Mouse (Mus musculus): ENCODE measurements around the gene Pde12. TPM values are rescaled to one million over a fixed set of nuclear protein-coding genes. Genes with fewer than 3 reads are reported as not detected.
A peak's percentile ranks its signal among the peaks of the same experiment; 100 is the strongest.

Gene Pde12
- polyA plus RNA-seq, 1 experiment: 13.0 TPM

GRCm38 (mm10) chr14:26645989-26646650, 23.6 kb downstream of the Pde12 start:
- H3K27me3 ChIP-seq (ENCODE audit: control insufficient read depth, insufficient read depth, low read length): no peaks in the 10 kb centered on the region

GRCm38 (mm10) chr14:26643006-26643624, 26.6 kb downstream of the Pde12 start:
- Histone ChIP-seq H3K27me3 (ENCODE audit: control insufficient read depth, insufficient read depth, low read length) (no peaks in the 10 kb centered on the region), H3K4me3 (ENCODE audit: control insufficient read depth, insufficient read depth, low read length) (no peak overlapping the region), H3K27ac (ENCODE audit: control insufficient read depth, insufficient read depth, low read length) (no peak overlapping the region), H3K36me3 (ENCODE audit: control insufficient read depth, insufficient read depth, low read length) (peaks cover 12% of the 10 kb centered on the region), H3K4me1 (replicated peaks; ENCODE audit: control insufficient read depth, insufficient read depth, low read length) (no peaks in the 10 kb centered on the region; the same call in 1 of the 2 replicates)
- TF ChIP-seq CTCF (IDR thresholded peaks at IDR 0.05; ENCODE audit: borderline replicate concordance, control insufficient read depth, extremely low read depth, insufficient read depth, low read length, poor library complexity): no peak
- no peak for TF ChIP-seq POLR2A (IDR thresholded peaks at IDR 0.05; ENCODE audit: control insufficient read depth, extremely low read depth, insufficient read depth, low read length, poor library complexity)
- WGBS: 87% methylated on average over 3 of the region's 3 CpGs
- no peak for DNase-seq

More at GRCm38 (mm10) chr14:26645989-26646650, 23.6 kb downstream of the Pde12 start:
- no peak for DNase-seq
- Histone ChIP-seq H3K4me3 (ENCODE audit: control insufficient read depth, insufficient read depth, low read length) (no peak overlapping the region), H3K36me3 (ENCODE audit: control insufficient read depth, insufficient read depth, low read length) (peaks cover 23% of the 10 kb centered on the region), H3K4me1 (replicated peaks; ENCODE audit: control insufficient read depth, insufficient read depth, low read length) (no peaks in the 10 kb centered on the region), H3K27ac (ENCODE audit: control insufficient read depth, insufficient read depth, low read length) (no peak overlapping the region)
- TF ChIP-seq POLR2A (IDR thresholded peaks at IDR 0.05; ENCODE audit: control insufficient read depth, extremely low read depth, insufficient read depth, low read length, poor library complexity) (no peak), CTCF (IDR thresholded peaks at IDR 0.05; ENCODE audit: borderline replicate concordance, control insufficient read depth, extremely low read depth, insufficient read depth, low read length, poor library complexity) (no peak)
- 92% methylated on average over 5 of the region's 5 CpGs for WGBS

GRCm38 (mm10) chr14:26639961-26640360, 29.7 kb downstream of the Pde12 start:
- TF ChIP-seq POLR2A (IDR thresholded peaks at IDR 0.05; ENCODE audit: control insufficient read depth, extremely low read depth, insufficient read depth, low read length, poor library complexity) (no peak), CTCF (IDR thresholded peaks at IDR 0.05; ENCODE audit: borderline replicate concordance, control insufficient read depth, extremely low read depth, insufficient read depth, low read length, poor library complexity) (no peak)
- no peaks in the 10 kb centered on the region for H3K36me3 ChIP-seq (ENCODE audit: control insufficient read depth, insufficient read depth, low read length)
- no peak for DNase-seq
- 53% methylated on average over 2 of the region's 2 CpGs for WGBS
- H3K27ac ChIP-seq (ENCODE audit: control insufficient read depth, insufficient read depth, low read length): no peak overlapping the region
- no peak overlapping the region for H3K4me3 ChIP-seq (ENCODE audit: control insufficient read depth, insufficient read depth, low read length)
- peaks cover 3% of the 10 kb centered on the region; the same call in 1 of the 2 replicates for H3K4me1 ChIP-seq (replicated peaks; ENCODE audit: control insufficient read depth, insufficient read depth, low read length)
- no peaks in the 10 kb centered on the region for H3K27me3 ChIP-seq (ENCODE audit: control insufficient read depth, insufficient read depth, low read length)

- Histone ChIP-seq H3K4me3 (ENCODE audit: control insufficient read depth, insufficient read depth, low read length) (peak overlapping the region; percentile 65), H3K36me3 (ENCODE audit: control insufficient read depth, insufficient read depth, low read length) (no peaks in the 10 kb centered on the region), H3K27ac (ENCODE audit: control insufficient read depth, insufficient read depth, low read length) (peak overlapping the region; percentile 50; the same call in 1 of the 2 replicates), H3K27me3 (ENCODE audit: control insufficient read depth, insufficient read depth, low read length) (no peaks in the 10 kb centered on the region), H3K4me1 (replicated peaks; ENCODE audit: control insufficient read depth, insufficient read depth, low read length) (peaks cover 3% of the 10 kb centered on the region; the same call in 1 of the 2 replicates)
- peak; percentile 17 for DNase-seq
- TF ChIP-seq CTCF (IDR thresholded peaks at IDR 0.05; ENCODE audit: borderline replicate concordance, control insufficient read depth, extremely low read depth, insufficient read depth, low read length, poor library complexity): no peak
- 3% methylated on average over 11 of the region's 11 CpGs for WGBS
Measured at GRCm38 (mm10) chr14:26639251-26639650, 30.4 kb downstream of the Pde12 start.

GRCm38 (mm10) chr14:26638708-26639084, 31.0 kb downstream of the Pde12 start:
- no peaks in the 10 kb centered on the region for H3K36me3 ChIP-seq (ENCODE audit: control insufficient read depth, insufficient read depth, low read length)
- peak; percentile 52 for DNase-seq
- H3K27ac ChIP-seq (ENCODE audit: control insufficient read depth, insufficient read depth, low read length): peak overlapping the region; percentile 33
- TF ChIP-seq POLR2A (IDR thresholded peaks at IDR 0.05; ENCODE audit: control insufficient read depth, extremely low read depth, insufficient read depth, low read length, poor library complexity) (no peak), CTCF (IDR thresholded peaks at IDR 0.05; ENCODE audit: borderline replicate concordance, control insufficient read depth, extremely low read depth, insufficient read depth, low read length, poor library complexity) (no peak)
- H3K4me3 ChIP-seq (ENCODE audit: control insufficient read depth, insufficient read depth, low read length): peak overlapping the region; percentile 77
- peaks cover 3% of the 10 kb centered on the region; the same call in 1 of the 2 replicates for H3K4me1 ChIP-seq (replicated peaks; ENCODE audit: control insufficient read depth, insufficient read depth, low read length)
- no peaks in the 10 kb centered on the region for H3K27me3 ChIP-seq (ENCODE audit: control insufficient read depth, insufficient read depth, low read length)
- WGBS: 0% methylated on average over 16 of the region's 16 CpGs

- H3K27me3 ChIP-seq (ENCODE audit: control insufficient read depth, insufficient read depth, low read length): no peaks in the 10 kb centered on the region
- DNase-seq: peak; percentile 94
- H3K27ac ChIP-seq (ENCODE audit: control insufficient read depth, insufficient read depth, low read length): peak within 1 kb of the TSS; percentile 33
- H3K4me3 ChIP-seq (ENCODE audit: control insufficient read depth, insufficient read depth, low read length): peak within 1 kb of the TSS; percentile 77
- WGBS: under 1% methylated on average over 83 of the region's 83 CpGs
- H3K36me3 ChIP-seq (ENCODE audit: control insufficient read depth, insufficient read depth, low read length): no peaks in the 10 kb centered on the region
- TF ChIP-seq POLR2A (IDR thresholded peaks at IDR 0.05; ENCODE audit: control insufficient read depth, extremely low read depth, insufficient read depth, low read length, poor library complexity): peak; percentile 75; the same call in 1 of the 2 replicates
- TF ChIP-seq CTCF (IDR thresholded peaks at IDR 0.05; ENCODE audit: borderline replicate concordance, control insufficient read depth, extremely low read depth, insufficient read depth, low read length, poor library complexity): peak; percentile 64; the same call in 1 of the 2 replicates
- H3K4me1 ChIP-seq (replicated peaks; ENCODE audit: control insufficient read depth, insufficient read depth, low read length): peaks cover 3% of the 10 kb centered on the region; the same call in 1 of the 2 replicates
Measured at GRCm38 (mm10) chr14:26637851-26638707, 31.6 kb downstream of the Pde12 start, which contains the start of gene Arf4. TSS of gene Arf4 (plus strand) at chr14:26638074.
